Mouse (Mus musculus): Measurements from ENCODE around the gene Efna1. TPM values are rescaled to one million over a fixed set of nuclear protein-coding genes. Genes with fewer than 3 reads are reported as not detected.

Gene Efna1
- polyA plus RNA-seq, 1 experiment from 2014 or later, result 11.4 TPM

DNA sequence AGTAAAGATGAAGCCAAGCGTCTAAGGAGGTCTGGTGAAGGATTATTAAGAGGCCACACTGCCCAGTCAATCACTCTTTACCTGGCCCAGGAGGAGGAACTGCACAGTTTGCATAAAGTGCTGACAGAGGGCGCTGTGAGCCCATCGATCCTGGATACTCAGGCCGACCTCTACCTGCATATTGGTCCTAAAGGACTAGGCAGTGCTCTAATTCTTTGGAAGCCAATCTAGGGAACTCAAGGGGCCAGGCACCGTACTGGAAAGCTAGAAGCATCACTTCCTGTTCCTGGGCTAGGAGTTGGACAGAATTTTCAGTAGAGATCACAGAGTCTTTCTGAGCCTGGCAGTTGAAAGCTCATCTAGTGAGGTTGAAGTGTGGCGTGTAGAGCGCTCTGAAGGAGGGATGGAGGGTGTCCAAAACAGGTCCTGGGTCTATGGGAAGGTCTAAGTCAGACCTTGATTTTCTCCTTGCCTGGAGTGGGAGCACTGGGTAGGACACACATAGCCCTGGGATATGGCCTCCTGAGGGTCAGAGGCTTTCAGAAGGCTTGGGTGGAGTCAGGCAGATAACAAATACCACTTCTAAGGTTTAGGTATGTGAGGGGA, 30.4 kb downstream of the Efna1 start:
- Histone ChIP-seq H3K27me3 (ENCODE audit: control insufficient read depth, insufficient read depth, low read length) (no peaks in the 10 kb centered on the region; the same call in 1 of the 2 replicates), H3K9me3 (ENCODE audit: control insufficient read depth, low read length) (no peaks in the 10 kb centered on the region), H3K27ac (ENCODE audit: low read depth, low read length) (no peak overlapping the region), H3K4me2 (ENCODE audit: low read depth, low read length, severe bottlenecking) (no peak overlapping the region), H3K4me1 (replicated peaks; ENCODE audit: control insufficient read depth, insufficient read depth, low read length) (peaks cover 12% of the 10 kb centered on the region), H3K9ac (ENCODE audit: low read length) (no peak overlapping the region), H3K4me3 (ENCODE audit: low read depth, low read length) (no peak overlapping the region), H3K36me3 (ENCODE audit: control insufficient read depth, insufficient read depth, low read length) (no peaks in the 10 kb centered on the region; the same call in 1 of the 2 replicates)
- WGBS, result 24% methylated on average over 7 of the region's 7 CpGs
- no peak for ATAC-seq (replicated peaks; ENCODE audit: low FRiP score)
- DNase-seq (ENCODE audit: low spot score), result no peak

DNA sequence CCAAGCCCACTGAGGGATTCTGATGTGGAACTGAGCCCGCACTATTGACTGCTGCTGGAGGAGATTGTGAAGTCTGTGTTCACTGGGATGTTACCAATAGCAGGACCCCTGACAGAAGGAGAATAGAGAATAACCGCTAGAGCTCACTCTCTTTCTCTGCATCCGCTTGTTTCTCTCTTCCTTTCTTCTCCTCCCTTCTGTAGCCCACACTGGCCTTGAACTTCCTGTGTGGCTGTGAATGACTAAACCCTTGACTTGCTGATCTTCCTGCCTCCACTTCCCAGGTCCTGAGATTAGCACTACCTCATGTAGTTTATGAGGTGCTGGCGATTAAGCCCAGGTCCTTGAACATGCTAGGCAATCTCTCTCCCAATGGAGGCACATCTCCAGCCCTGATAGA, 33.5 kb downstream of the Efna1 start:
- WGBS, result 86% methylated on average over 4 of the region's 4 CpGs
- Histone ChIP-seq H3K4me3 (ENCODE audit: low read depth, low read length) (peak overlapping the region; percentile 78), H3K36me3 (ENCODE audit: control insufficient read depth, insufficient read depth, low read length) (no peaks in the 10 kb centered on the region; the same call in 1 of the 2 replicates), H3K9me3 (ENCODE audit: control insufficient read depth, low read length) (no peaks in the 10 kb centered on the region), H3K27ac (ENCODE audit: low read depth, low read length) (no peak overlapping the region), H3K27me3 (ENCODE audit: control insufficient read depth, insufficient read depth, low read length) (no peaks in the 10 kb centered on the region; the same call in 1 of the 2 replicates), H3K9ac (ENCODE audit: low read length) (peak overlapping the region; percentile 84), H3K4me1 (replicated peaks; ENCODE audit: control insufficient read depth, insufficient read depth, low read length) (peaks cover 27% of the 10 kb centered on the region), H3K4me2 (ENCODE audit: low read depth, low read length, severe bottlenecking) (peak overlapping the region; percentile 79; the same call in 1 of the 2 replicates)
- ATAC-seq (replicated peaks; ENCODE audit: low FRiP score) (no peak), DNase-seq (ENCODE audit: low spot score) (no peak)

DNA sequence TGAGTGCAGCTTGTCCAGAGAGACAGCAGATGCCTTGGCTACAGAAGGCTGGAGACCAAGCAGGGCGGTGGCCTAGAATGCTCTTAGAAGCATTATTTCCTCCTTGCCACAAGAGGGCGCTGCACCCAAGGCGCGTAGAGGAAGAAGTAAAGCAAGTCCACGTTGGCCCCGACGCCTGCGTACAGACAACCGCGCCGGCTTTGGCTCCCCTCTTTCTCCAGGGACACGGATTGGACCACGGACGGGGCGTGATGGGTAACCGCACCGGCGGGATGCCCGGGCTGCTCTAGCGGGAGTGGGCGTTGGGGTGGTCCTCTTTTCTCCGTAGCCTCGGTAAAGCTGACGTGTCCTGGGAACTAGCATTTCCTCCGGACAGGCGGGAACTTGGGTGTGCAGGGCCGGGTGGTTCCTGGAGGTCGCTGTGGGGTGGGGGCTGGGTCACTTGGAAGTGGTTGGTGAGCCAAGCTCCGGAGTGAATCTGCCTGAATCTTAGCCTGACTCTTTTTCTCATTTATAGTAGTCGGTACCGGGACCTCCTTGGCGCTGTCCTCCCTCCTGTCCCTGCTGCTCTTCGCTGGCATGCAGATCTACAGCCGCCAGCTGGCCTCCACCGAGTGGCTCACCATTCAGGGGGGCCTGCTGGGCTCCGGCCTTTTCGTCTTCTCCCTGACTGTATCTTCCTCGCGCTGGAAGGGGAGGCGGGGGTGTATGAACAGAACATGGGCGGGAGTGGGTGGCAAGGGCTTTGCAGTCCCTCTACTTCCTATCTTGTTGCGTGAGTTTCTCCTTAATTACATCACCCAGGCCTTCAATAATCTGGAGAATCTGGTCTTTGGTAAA, 34.5 kb downstream of the Efna1 start, which contains the start of gene Trim46:
TSS of gene Trim46 (minus strand) at position 49 of the 840 bp plus-strand sequence.
- WGBS, result 1% methylated on average over 42 of the region's 42 CpGs
- H3K4me3 ChIP-seq (ENCODE audit: low read depth, low read length), result peak within 1 kb of the TSS; percentile 78
- ATAC-seq (replicated peaks; ENCODE audit: low FRiP score) (peak; percentile 63), DNase-seq (ENCODE audit: low spot score) (peak; percentile 94)
- H3K4me1 ChIP-seq (replicated peaks; ENCODE audit: control insufficient read depth, insufficient read depth, low read length), result peaks cover 27% of the 10 kb centered on the region
- H3K9ac ChIP-seq (ENCODE audit: low read length), result peak within 1 kb of the TSS; percentile 84
- H3K27ac ChIP-seq (ENCODE audit: low read depth, low read length), result peak within 1 kb of the TSS; percentile 74
- peak within 1 kb of the TSS; percentile 79 for H3K4me2 ChIP-seq (ENCODE audit: low read depth, low read length, severe bottlenecking)
- H3K27me3 ChIP-seq (ENCODE audit: control insufficient read depth, insufficient read depth, low read length), result no peaks in the 10 kb centered on the region
- H3K9me3 ChIP-seq (ENCODE audit: control insufficient read depth, low read length), result no peaks in the 10 kb centered on the region
- no peaks in the 10 kb centered on the region; the same call in 1 of the 2 replicates for H3K36me3 ChIP-seq (ENCODE audit: control insufficient read depth, insufficient read depth, low read length)

DNA sequence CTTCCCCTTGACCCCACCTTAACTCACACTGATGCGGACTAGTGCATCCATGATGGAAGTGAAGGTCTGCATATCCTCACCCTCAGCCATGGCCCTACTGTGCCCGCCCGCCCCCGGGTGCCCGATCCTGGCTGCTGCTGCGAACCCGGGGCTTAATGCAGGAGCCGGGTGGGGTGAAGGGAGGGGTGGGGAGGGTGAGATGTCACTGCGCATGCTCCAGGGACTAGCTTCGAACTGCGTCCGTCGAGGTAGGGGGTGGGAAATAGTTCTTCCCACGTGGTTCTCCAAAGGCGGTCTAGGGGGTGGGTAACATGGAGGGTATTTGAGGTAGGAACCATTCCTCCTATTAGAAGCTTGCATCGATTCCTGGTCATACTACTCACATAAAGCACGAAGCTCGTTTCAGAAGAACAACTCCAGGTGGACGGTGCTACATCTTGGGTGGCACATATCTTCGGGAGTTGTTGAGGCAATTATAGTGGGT, 35.2 kb downstream of the Efna1 start, which contains the start of gene Krtcap2:
TSS of gene Krtcap2 (plus strand) at position 279 of the 484 bp plus-strand sequence.
- peaks cover 24% of the 10 kb centered on the region for H3K4me1 ChIP-seq (replicated peaks; ENCODE audit: control insufficient read depth, insufficient read depth, low read length)
- peak within 1 kb of the TSS; percentile 74 for H3K27ac ChIP-seq (ENCODE audit: low read depth, low read length)
- no peaks in the 10 kb centered on the region for H3K9me3 ChIP-seq (ENCODE audit: control insufficient read depth, low read length)
- peak; percentile 82 for DNase-seq (ENCODE audit: low spot score)
- peak within 1 kb of the TSS; percentile 78 for H3K4me3 ChIP-seq (ENCODE audit: low read depth, low read length)
- no peaks in the 10 kb centered on the region for H3K27me3 ChIP-seq (ENCODE audit: control insufficient read depth, insufficient read depth, low read length)
- WGBS, result 4% methylated on average over 20 of the region's 20 CpGs
- no peaks in the 10 kb centered on the region; the same call in 1 of the 2 replicates for H3K36me3 ChIP-seq (ENCODE audit: control insufficient read depth, insufficient read depth, low read length)
- H3K4me2 ChIP-seq (ENCODE audit: low read depth, low read length, severe bottlenecking), result peak within 1 kb of the TSS; percentile 79
- peak within 1 kb of the TSS; percentile 84 for H3K9ac ChIP-seq (ENCODE audit: low read length)
- peak; percentile 39 for ATAC-seq (replicated peaks; ENCODE audit: low FRiP score)

DNA sequence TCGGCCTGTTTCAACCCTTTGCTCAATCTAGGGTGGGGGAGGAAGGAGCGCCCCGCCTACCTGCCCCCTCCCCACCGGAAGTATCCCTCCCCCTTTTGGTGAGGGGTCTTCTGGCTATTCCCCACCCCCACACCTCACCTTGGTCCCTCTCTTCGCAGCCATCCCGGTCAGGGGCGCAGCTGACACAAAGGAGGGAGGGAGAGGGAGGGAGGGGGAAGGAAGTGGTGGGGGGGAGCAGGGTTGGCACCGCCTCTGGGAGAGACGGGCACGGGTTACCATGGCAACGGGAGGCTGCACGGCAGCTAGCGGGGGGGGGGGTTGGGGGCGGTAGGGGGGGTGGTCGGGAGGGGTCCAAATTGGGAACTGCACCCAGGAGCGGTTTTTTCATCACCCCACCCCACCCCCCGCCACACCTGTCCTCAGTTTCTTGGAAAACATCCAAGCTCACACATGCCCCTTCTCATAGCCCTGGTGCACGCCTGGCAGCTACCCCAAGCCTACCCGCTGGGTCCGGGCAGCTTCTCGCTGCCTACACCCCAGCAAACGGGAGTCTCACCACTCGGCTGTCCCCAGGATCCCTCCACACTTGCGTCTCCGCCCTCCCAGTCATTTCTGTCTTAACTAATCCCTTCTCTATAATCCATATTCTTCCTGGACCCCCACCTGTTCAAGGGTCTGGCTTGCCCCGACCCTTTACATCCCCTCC, 35.8 kb downstream of the Efna1 start:
- Histone ChIP-seq H3K4me1 (replicated peaks; ENCODE audit: control insufficient read depth, insufficient read depth, low read length) (peaks cover 24% of the 10 kb centered on the region), H3K27ac (ENCODE audit: low read depth, low read length) (peak overlapping the region; percentile 74), H3K27me3 (ENCODE audit: control insufficient read depth, insufficient read depth, low read length) (no peaks in the 10 kb centered on the region), H3K9me3 (ENCODE audit: control insufficient read depth, low read length) (no peaks in the 10 kb centered on the region), H3K36me3 (ENCODE audit: control insufficient read depth, insufficient read depth, low read length) (no peaks in the 10 kb centered on the region; the same call in 1 of the 2 replicates), H3K4me3 (ENCODE audit: low read depth, low read length) (peak overlapping the region; percentile 78), H3K4me2 (ENCODE audit: low read depth, low read length, severe bottlenecking) (peak overlapping the region; percentile 79), H3K9ac (ENCODE audit: low read length) (peak overlapping the region; percentile 47)
- WGBS, result under 1% methylated on average over 23 of the region's 26 CpGs
- peak; percentile 58 for ATAC-seq (replicated peaks; ENCODE audit: low FRiP score)
- DNase-seq (ENCODE audit: low spot score), result peak; percentile 87

DNA sequence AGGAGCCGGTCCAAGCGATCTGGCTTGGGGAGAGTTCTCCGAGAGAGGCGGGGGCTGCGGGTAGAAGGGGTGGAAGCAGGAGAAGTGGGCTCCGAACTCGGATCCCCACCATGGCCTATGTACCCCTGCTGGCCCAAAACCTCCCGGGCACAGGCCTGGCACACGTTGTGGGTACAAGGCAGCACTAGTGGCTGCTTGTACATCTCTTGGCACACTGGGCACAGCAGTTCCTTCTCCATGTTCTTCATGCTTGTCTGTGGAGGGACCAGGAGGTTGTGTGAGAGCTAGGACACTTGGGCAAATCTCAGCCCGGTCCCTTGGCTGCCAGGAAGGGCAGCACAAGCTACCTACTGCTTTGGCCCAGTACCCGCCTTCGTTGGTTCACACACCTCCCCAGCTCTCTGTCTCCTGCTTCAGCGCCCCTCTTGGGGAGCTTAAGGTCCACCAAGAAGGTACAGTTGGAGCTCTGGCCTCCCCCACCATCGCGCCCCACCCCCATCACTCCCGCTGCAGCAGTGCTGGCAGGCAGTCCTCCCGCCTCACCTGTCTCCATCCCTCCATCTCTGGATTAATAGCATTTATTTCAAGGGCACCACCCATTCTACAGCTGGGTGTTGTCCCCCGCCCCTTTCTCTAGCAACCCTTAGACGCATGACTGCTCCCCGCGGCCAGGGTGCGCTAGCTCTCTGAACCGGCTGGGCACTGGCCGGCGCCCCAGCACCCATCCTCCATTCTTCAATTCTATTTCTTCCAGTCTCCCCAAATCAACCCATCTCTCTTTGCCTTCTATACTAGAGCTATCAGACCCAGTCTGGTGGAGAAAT, 36.6 kb downstream of the Efna1 start:
- WGBS, result 11% methylated on average over 25 of the region's 25 CpGs
- H3K27ac ChIP-seq (ENCODE audit: low read depth, low read length), result peak overlapping the region; percentile 74
- peak overlapping the region; percentile 78 for H3K4me3 ChIP-seq (ENCODE audit: low read depth, low read length)
- H3K9ac ChIP-seq (ENCODE audit: low read length), result peak overlapping the region; percentile 47
- no peaks in the 10 kb centered on the region; the same call in 1 of the 2 replicates for H3K36me3 ChIP-seq (ENCODE audit: control insufficient read depth, insufficient read depth, low read length)
- H3K4me2 ChIP-seq (ENCODE audit: low read depth, low read length, severe bottlenecking), result peak overlapping the region; percentile 79
- no peaks in the 10 kb centered on the region for H3K9me3 ChIP-seq (ENCODE audit: control insufficient read depth, low read length)
- H3K4me1 ChIP-seq (replicated peaks; ENCODE audit: control insufficient read depth, insufficient read depth, low read length), result peaks cover 24% of the 10 kb centered on the region
- H3K27me3 ChIP-seq (ENCODE audit: control insufficient read depth, insufficient read depth, low read length), result no peaks in the 10 kb centered on the region
- no peak for DNase-seq (ENCODE audit: low spot score)
- peak; percentile 22; the same call in 1 of the 2 replicates for ATAC-seq (replicated peaks; ENCODE audit: low FRiP score)

DNA sequence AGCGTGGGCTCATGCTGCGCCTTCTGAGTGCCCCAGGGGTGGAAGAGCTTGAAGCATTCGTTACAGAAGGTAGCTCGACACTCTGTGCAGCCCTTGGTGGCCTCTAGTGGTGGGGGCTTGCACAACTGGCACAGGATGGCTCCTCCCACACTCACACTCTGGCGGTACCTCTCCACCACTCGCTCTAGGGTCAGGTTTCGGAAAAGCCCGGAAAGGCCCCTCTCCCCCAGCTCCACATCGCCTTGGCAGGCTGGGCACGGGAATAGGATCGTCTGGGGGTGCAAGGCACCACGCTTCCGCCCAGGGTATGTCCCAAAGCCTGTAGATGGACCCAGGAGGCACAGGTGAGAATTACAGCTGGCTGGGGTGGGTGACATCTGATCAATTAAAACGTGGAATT, 37.3 kb downstream of the Efna1 start:
- peak overlapping the region; percentile 78 for H3K4me3 ChIP-seq (ENCODE audit: low read depth, low read length)
- peaks cover 24% of the 10 kb centered on the region for H3K4me1 ChIP-seq (replicated peaks; ENCODE audit: control insufficient read depth, insufficient read depth, low read length)
- no peaks in the 10 kb centered on the region for H3K9me3 ChIP-seq (ENCODE audit: control insufficient read depth, low read length)
- WGBS, result 15% methylated on average over 14 of the region's 14 CpGs
- peak overlapping the region; percentile 39 for H3K9ac ChIP-seq (ENCODE audit: low read length)
- ATAC-seq (replicated peaks; ENCODE audit: low FRiP score), result peak; percentile 29
- H3K27ac ChIP-seq (ENCODE audit: low read depth, low read length), result 0 out of 2 replicates have a peak overlapping the region, but pooled peaks have one; percentile 12
- H3K36me3 ChIP-seq (ENCODE audit: control insufficient read depth, insufficient read depth, low read length), result no peaks in the 10 kb centered on the region; the same call in 1 of the 2 replicates
- peak; percentile 77 for DNase-seq (ENCODE audit: low spot score)
- H3K4me2 ChIP-seq (ENCODE audit: low read depth, low read length, severe bottlenecking), result peak overlapping the region; percentile 79
- no peaks in the 10 kb centered on the region for H3K27me3 ChIP-seq (ENCODE audit: control insufficient read depth, insufficient read depth, low read length)
